Mouse (Mus musculus) ovary, postnatal 10 days (tissue): ENCODE data around the gene Psph.

Source experiments
- DNase-seq: peaks from one replicate; pipeline ENCODE4 v3.0.0; 2022; ENCODE audit warnings: low spot score

Gene Psph

DNA sequence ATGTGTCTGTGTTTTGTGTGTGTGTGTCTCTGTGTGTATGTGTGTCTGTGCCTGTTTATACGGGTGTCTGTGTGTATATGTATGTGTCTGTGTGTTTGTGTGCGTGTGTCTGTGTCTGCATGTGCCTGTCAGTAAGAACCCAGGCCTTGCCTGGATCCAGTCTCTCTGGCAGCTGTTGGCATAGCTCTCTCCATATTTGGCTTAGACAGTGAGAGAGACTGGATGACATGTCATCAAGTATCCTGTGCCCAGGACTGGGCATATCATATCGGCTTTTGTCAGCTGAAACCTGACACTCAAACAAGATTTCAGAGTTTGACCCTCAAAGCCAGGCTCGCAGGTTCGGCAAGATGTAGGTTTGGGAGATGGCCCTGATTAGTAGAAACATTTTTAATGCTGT is 56.2 kb downstream of the Psph start:
- DNase-seq = no peak

DNA sequence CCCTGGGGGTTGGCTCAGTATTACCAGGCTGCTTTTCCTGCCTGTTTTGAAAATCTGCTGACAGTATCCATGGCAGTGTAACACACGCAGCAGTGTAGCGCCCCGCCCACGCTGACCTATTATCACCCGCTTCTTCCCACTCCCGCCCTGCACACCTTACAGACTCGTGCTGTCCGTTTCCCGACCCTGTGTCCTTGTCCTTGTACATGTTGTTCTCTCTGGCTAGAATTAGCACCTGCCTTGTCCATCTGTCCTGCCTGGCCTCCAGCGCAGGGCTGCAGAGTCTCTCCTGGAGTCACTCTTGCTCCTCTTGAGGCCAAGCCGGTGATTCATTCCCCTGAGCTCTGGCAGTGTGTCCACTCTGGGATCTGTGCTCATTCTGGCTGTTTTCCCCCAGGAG is 56.9 kb downstream of the Psph start:
- no peak for DNase-seq

DNA sequence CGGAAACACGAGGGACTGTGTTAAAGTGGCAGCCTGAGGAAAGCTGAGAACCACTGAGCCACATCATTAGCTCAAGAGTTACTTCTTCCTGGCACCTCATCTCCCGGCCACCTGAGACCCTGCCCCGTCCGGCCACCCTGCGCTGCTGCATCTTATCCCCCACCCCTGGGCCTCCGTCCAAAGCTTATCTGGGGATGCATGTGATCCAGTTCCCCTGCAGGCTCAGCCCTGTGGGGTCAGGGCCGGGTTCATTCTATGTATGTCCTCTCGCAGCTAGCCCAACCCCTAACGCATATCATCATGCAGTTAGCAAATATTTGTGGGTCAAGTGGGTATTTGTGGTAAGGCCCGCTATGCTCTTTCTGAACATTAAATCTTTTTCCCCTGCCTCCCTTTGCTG is 58.0 kb downstream of the Psph start:
- no peak for DNase-seq

DNA sequence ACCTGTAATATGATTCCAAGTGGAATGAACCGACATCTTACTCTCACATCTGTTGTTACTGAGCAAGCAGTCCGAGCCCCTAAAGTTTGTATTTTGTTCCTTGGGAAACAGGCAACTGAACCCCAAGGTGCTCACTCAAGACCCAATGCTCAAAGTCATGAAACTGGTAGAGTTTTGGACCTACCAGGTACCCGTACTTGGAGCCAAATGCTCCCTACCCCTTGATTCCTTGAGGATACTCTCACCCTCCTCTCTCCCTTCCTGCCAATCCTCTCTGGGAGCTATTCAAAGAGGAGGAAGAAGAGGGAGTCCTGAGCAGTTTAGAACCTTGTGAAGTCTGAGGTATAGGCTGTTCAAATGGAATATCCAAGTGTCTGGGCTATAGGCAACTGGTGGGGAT is 60.5 kb downstream of the Psph start:
- DNase-seq = no peak

DNA sequence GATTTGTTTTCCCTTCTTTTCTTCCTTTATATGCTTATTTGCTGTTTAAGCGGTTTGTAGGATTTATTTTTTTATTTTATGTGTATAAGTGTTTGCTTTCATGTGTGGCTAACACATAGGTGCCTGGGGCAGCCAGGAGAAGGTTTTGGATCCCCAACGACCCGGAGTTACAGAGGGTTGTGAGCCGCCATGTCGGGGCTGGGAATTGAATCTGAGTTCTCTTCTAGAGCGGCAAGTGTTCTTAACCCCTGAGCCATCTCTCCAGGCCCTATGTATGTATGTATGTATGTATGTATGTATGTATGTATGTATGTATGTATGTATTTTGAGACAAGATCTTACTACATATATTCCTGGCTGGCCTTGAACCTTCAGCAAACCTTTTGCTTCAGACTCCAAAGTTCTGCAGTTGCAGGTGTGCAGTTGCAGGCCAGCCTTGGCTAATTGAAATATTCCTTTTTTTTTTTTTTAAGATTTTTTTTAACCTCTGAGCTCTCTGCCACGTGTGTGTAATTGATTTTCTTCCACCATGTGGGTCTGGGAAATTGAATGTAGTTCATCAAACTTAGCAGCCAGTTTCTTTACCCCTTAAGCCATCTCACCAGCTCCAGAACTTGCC is 61.4 kb downstream of the Psph start:
- no peak for DNase-seq

DNA sequence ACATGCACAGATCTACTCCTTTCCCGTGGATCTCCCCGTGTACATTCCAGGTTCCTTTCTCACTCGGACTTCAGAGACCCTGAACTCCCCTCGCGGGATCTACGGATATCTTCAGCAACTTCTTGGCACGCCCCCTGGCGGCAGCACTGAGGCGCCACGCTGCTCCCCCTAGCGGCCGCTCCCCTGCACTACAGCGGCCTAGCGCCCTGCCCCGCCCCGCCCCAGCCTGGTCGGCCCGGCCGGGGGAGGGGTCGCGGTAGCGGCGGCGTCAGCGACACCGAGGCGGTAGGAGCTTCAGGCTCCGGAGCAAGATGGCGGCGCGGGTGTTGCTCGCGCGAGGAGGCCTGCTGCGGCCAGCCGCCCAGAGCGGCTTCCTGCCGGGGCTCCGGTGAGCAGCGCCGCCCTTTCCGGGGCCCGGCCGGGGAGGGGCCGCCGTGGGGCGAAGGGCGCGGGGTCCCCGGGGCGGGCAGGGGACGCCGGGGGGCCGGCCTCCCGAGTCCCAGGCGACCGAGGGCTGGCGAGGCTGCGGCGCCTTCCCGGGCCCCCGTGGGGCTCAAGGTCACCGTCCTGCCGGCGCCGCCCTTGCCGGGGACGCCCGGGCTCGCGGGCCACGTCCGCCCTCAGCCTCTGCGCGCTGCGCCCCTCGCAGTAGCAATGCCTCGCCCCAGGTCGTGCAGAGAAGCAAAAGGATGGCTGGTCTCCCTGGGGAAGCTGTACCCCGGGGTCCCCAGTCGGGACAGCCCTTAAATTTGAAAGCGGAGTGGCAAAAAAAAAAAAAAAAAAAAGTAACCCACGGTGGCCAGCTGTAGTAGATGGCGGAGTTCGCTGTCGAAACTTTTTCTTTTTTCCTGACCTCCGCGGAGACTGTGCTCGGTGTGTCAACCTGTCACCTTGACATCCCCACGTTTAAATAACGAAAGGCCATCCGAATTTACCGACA is 62.1 kb downstream of the Psph start, which contains the start of gene Nipsnap2:
Gene Nipsnap2 (plus strand): TSS at position 230 of the 940 bp plus-strand sequence.
- peak; percentile 98 for DNase-seq

DNA sequence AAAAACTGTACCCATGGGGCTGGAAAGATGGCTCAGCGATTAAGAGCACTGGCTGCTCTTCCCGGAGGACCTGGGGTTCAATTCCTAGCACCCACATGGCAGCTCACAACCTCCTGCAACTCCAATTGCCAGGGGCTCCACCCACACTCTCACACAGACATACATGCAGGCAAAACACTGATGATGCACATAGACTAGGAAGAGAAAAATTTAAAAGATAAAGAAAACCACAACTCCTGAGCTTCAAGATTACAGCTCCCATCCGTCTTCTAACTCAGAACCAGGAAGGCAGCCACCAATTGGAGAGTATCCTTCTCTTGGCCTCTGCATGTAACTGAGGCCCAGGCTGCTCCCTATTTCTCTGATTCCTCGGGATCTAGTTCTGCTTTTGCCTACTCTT is 63.0 kb downstream of the Psph start:
- no peak for DNase-seq

DNA sequence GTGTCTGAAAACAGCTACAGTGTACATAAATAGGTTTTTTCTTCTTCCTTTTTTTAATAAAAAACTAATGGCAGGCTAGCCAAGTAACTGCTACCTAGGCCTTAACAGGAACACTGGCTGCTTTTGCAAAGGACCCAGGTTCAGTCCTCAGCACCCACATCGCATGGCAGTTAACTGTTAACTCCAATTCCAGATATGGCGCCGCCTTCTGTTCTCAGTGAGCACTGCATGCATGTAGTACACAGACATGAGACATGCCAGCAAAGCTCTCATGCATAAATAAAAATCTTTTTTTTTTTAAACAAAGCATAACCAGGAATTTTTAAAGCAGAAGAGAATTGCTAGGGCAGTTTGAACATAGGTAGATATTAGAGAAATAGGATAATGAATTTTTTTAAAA is 67.1 kb downstream of the Psph start:
- no peak for DNase-seq

DNA sequence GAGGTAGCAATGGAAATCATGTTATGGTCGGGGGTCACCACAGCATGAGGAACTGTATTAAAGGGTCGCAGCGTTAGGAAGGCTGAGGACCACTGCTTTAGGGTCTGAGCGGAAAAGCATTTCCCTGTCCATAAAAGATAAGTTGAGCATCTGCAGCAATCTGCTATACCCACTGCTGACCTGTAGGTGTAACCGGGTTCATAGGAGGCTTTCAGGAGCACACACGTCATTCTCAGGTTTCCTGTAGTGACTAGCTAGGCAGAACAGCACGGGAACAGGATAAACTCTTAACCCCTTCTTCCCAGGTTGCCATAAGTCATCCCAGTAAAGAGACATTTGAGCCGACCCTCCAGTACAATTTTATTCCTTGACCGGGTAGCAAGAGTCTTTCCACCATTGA is 70.2 kb downstream of the Psph start:
- DNase-seq = no peak
